Mouse (Mus musculus) intestine, postnatal 0 days (tissue): ENCODE measurements around the gene Rcc2. TPM values are rescaled to one million over a fixed set of nuclear protein-coding genes. Genes with fewer than 3 reads are reported as not detected.

Experiments used
- ATAC-seq: fragments of 200-750 bp; cut with Nextera tagmentation; 2 replicates; pipeline ENCODE4 v1.8.0; 2017; ENCODE audit warnings: mild to moderate bottlenecking, moderate TSS enrichment, moderate library complexity
- H3K27ac ChIP-seq: fragments of 300-500 bp; sonication (generic); 2 replicates; pipeline ENCODE4 v1.5.1; 2014; ENCODE audit warnings: mild to moderate bottlenecking, low read depth, low read length, moderate library complexity
- H3K27me3 ChIP-seq: fragments of 300-500 bp; sonication (generic); replicated peaks from 2 replicates; pipeline ENCODE4 v1.6.1; 2014; ENCODE audit warnings: low read length, mixed read lengths; ENCODE audit not compliant: control insufficient read depth, insufficient read depth
- H3K36me3 ChIP-seq: fragments of 300-500 bp; sonication (generic); 2 replicates; pipeline ENCODE4 v1.6.1; 2014; ENCODE audit warnings: mild to moderate bottlenecking, moderate library complexity; ENCODE audit not compliant: control insufficient read depth, insufficient read depth
- H3K4me1 ChIP-seq: fragments of 300-500 bp; sonication (generic); replicated peaks from 2 replicates; pipeline ENCODE4 v1.6.1; 2014; ENCODE audit warnings: antibody characterized with exemption, low read length, mixed read lengths; ENCODE audit not compliant: control insufficient read depth, insufficient read depth
- H3K4me2 ChIP-seq: fragments of 300-500 bp; sonication (generic); replicated peaks from 2 replicates; pipeline ENCODE4 v1.6.1; 2014; ENCODE audit warnings: low read depth, mild to moderate bottlenecking, moderate library complexity
- H3K4me3 ChIP-seq: fragments of 300-500 bp; sonication (generic); 2 replicates; pipeline ENCODE4 v1.5.1; 2014; ENCODE audit warnings: low read depth, low read length
- H3K9ac ChIP-seq: fragments of 300-500 bp; sonication (generic); 2 replicates; pipeline ENCODE4 v1.6.1; 2014; ENCODE audit warnings: mild to moderate bottlenecking, low read depth, low read length
- H3K9me3 ChIP-seq: fragments of 300-500 bp; sonication (generic); 2 replicates; pipeline ENCODE4 v1.6.1; 2016; ENCODE audit warnings: mixed run types; ENCODE audit not compliant: control insufficient read depth
- CTCF ChIP-seq: sonication (generic); IDR thresholded peaks from 2 replicates; pipeline ENCODE4 v1.5.1; 2016; ENCODE audit warnings: low read depth, mild to moderate bottlenecking, control low read depth, antibody characterized with exemption, moderate library complexity
- WGBS: fragments of 180-500 bp; shearing (Covaris S2); extraction: QIAGEN DNeasy Blood & Tissue Kit; methylation state at CpG from one replicate; pipeline ENCODE4 v1.1.7; 2014; 5-methylcytosine and 5-hydroxymethylcytosine counted together
- polyA plus RNA-seq: library from polyadenylated mRNA; unstranded; fragments of >200 nt; fragmentation: Nextera tagmentation; extraction: Ambion mirVana; gene quantifications from 2 replicates; pipeline ENCODE4 v1.2.1, GENCODE M21; 2015

Rcc2 gene
- polyA plus RNA-seq, 1 experiment from 2014 or later: 15.6 TPM

- TF ChIP-seq CTCF: no peak
- H3K4me2 ChIP-seq: no peak overlapping the region
- H3K36me3 ChIP-seq: no peaks in the 10 kb centered on the region
- peaks cover 3% of the 10 kb centered on the region; the same call in 1 of the 2 replicates for H3K27me3 ChIP-seq
- no peak overlapping the region for H3K4me3 ChIP-seq
- ATAC-seq: no peak
- no peaks in the 10 kb centered on the region for H3K4me1 ChIP-seq
- 79% methylated on average over 18 of the region's 18 CpGs for WGBS
- H3K27ac ChIP-seq: no peak overlapping the region
- no peak overlapping the region for H3K9ac ChIP-seq
- H3K9me3 ChIP-seq: no peaks in the 10 kb centered on the region
Observed at GRCm38 (mm10) chr4:140661406-140662022, 38.8 kb upstream of the Rcc2 start.

GRCm38 (mm10) chr4:140662453-140662852 is 37.9 kb upstream of the Rcc2 start:
- no peak for ATAC-seq
- H3K4me3 ChIP-seq: no peak overlapping the region
- no peaks in the 10 kb centered on the region for H3K9me3 ChIP-seq
- 0 out of 2 replicates have a peak, but pooled peaks cover 3% of the 10 kb centered on the region for H3K27me3 ChIP-seq
- no peak for TF ChIP-seq CTCF
- H3K4me1 ChIP-seq: no peaks in the 10 kb centered on the region
- 40% methylated on average over 7 of the region's 7 CpGs for WGBS
- no peak overlapping the region for H3K9ac ChIP-seq
- H3K36me3 ChIP-seq: no peaks in the 10 kb centered on the region
- H3K4me2 ChIP-seq: no peak overlapping the region
- no peak overlapping the region for H3K27ac ChIP-seq

GRCm38 (mm10) chr4:140662882-140663585 is 37.3 kb upstream of the Rcc2 start:
- WGBS: 52% methylated on average over 10 of the region's 10 CpGs
- no peak for ATAC-seq
- Histone ChIP-seq H3K9ac (no peak overlapping the region), H3K27ac (no peak overlapping the region), H3K36me3 (no peaks in the 10 kb centered on the region), H3K4me1 (no peaks in the 10 kb centered on the region), H3K4me2 (no peak overlapping the region), H3K4me3 (no peak overlapping the region), H3K9me3 (no peaks in the 10 kb centered on the region), H3K27me3 (0 out of 2 replicates have a peak, but pooled peaks cover 3% of the 10 kb centered on the region)
- no peak for TF ChIP-seq CTCF

- H3K9me3 ChIP-seq: no peaks in the 10 kb centered on the region
- no peaks in the 10 kb centered on the region for H3K36me3 ChIP-seq
- no peak overlapping the region for H3K9ac ChIP-seq
- H3K27me3 ChIP-seq: 0 out of 2 replicates have a peak, but pooled peaks cover 3% of the 10 kb centered on the region
- TF ChIP-seq CTCF: no peak
- no peaks in the 10 kb centered on the region for H3K4me1 ChIP-seq
- no peak overlapping the region for H3K4me2 ChIP-seq
- no peak for ATAC-seq
- 75% methylated on average over 7 of the region's 7 CpGs for WGBS
- H3K27ac ChIP-seq: no peak overlapping the region
- H3K4me3 ChIP-seq: no peak overlapping the region
Observed at GRCm38 (mm10) chr4:140665053-140665452, 35.3 kb upstream of the Rcc2 start.

GRCm38 (mm10) chr4:140665760-140666159 is 34.6 kb upstream of the Rcc2 start, which contains the start of gene Arhgef10l:
Arhgef10l (minus strand) TSS chr4:140666012.
- H3K4me1 ChIP-seq: no peaks in the 10 kb centered on the region
- peak; percentile 82 for ATAC-seq
- H3K36me3 ChIP-seq: no peaks in the 10 kb centered on the region
- H3K9me3 ChIP-seq: no peaks in the 10 kb centered on the region
- H3K27me3 ChIP-seq: 0 out of 2 replicates have a peak, but pooled peaks cover 3% of the 10 kb centered on the region
- no peak for TF ChIP-seq CTCF
- 0 out of 2 replicates have a peak within 1 kb of the TSS, but pooled peaks have one; percentile 13 for H3K4me2 ChIP-seq
- no peak within 1 kb of the TSS for H3K9ac ChIP-seq
- WGBS: 36% methylated on average over 11 of the region's 11 CpGs
- H3K27ac ChIP-seq: no peak within 1 kb of the TSS
- H3K4me3 ChIP-seq: no peak within 1 kb of the TSS

GRCm38 (mm10) chr4:140667802-140668201 is 32.5 kb upstream of the Rcc2 start:
- no peak overlapping the region for H3K9ac ChIP-seq
- H3K27me3 ChIP-seq: no peaks in the 10 kb centered on the region
- H3K4me3 ChIP-seq: no peak overlapping the region
- no peaks in the 10 kb centered on the region for H3K9me3 ChIP-seq
- WGBS: 85% methylated on average over 8 of the region's 8 CpGs
- no peaks in the 10 kb centered on the region for H3K36me3 ChIP-seq
- H3K27ac ChIP-seq: no peak overlapping the region
- TF ChIP-seq CTCF: no peak
- no peak for ATAC-seq
- no peak overlapping the region for H3K4me2 ChIP-seq
- no peaks in the 10 kb centered on the region for H3K4me1 ChIP-seq
